Mouse (Mus musculus): ENCODE data around the gene Kdm4b.
A peak's percentile ranks its signal among the peaks of the same experiment; 100 is the strongest.

Gene Kdm4b

DNA sequence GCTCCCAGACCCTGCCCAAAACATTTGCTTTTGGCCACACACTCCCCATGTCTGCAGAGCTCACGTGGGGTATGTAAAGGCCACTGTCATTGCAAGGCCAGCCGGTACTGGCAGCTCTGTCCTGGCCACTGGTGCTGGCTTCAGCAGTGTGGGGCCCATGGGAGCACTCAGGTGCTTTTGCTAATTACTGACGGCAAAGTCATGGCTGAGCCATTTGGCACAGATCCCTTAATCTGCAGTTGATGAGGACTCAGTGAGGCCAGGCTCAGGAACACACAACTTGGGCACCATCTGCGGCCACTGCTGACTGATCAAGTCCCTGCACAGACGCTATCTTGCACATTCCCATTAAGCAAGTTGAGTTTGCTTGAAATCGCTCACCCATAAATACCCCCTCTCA is 59.0 kb downstream of the Kdm4b start:
- no peak for DNase-seq (ENCODE audit: low spot score)

DNA sequence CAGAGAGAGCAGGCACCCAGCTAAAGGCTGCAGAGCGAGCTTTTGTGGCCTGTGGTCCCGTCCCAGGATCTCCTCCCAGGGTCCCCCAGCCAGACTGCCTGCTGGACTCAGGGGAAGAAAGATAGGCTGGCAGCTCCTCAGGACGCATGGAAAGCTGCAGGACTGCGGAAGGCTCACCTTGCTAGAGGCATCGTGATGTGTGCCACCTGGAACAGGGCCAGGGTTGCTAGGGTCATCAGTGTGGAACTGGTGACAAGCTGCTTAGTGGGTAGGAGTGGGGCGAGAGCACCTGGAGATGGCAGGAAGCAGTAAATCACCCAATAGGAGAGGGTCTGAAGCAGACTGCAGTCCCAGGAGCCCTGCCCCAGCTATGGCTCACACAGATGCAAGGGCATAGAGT is 61.8 kb downstream of the Kdm4b start:
- no peak for DNase-seq (ENCODE audit: low spot score)

DNA sequence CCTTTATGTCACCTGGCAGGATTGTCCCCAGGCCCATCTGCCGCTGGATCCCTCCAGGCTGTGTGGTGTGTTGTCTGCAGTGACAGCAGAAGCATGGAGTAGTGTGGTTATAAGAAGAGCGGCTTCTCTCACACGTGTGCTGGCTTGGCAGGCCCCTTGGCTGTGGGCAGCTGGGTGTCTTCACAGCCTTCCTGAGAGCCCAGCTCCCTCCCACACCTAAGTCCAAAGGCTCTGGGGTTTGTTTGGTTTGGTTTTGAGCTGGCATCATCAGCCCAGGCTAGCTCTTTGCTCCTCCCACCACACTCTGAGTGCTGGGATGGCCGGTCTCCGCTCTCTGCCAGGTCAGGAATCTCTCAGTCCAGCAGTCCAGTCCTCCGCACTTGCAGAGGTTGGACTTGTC is 67.4 kb downstream of the Kdm4b start:
- no peak for DNase-seq (ENCODE audit: low spot score)

DNA sequence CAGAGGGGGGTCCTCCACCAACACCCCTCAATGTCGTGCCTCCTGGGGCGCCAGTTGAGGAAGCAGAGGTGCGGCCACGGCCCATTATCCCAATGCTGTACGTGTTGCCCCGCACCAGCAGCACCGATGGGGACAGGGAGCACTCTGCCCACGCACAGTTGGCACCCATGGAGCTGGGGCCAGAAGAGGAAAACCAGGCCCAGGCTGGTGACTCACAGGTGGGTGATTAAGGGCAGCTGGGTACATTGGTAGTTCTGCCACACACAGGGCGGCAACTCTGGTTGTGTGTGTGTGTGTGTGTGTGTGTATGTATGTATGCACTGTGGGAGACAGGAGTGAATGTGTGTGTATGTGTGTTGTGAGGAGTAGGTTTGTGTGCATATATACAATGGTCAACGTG is 68.0 kb downstream of the Kdm4b start:
- no peak for DNase-seq (ENCODE audit: low spot score)

DNA sequence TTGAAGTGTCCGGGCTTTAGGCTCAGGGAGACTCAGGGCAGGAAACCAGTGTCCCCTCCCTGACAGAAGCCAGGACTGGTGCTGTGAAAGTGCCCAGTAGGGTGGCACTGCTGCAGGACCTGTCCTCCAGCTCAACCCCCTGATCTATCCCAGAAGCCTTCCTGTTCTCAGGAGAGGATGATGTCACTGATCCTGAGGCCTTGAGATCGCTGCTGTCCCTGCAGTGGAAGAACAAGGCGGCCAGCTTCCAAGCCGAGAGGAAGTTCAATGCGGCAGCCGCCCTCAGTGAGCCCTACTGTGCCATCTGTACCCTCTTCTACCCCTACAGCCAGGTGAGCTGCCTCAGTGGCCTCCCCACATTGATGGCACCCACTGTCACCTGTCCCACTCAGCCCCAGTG is 70.2 kb downstream of the Kdm4b start:
- DNase-seq (ENCODE audit: low spot score), result no peak

DNA sequence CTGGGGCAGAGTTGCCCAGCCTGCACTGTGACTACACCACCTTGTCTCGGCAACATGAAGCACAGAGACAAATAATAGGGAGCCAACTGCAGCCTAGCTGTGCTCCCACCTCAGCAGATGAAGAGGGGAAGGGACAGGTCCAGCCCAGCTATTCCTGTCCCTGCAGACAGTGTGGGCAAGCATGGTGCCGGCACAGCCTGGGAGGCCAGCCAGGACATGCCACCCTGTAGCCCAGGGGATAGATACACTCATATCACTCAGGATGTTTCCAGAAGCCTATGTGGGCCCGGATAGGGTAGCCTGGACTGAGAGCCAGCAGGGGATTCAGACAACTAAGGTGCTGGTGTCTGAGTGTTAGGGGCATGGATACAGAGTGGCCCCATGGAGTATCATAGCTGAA is 74.4 kb downstream of the Kdm4b start:
- no peak for DNase-seq (ENCODE audit: low spot score)

DNA sequence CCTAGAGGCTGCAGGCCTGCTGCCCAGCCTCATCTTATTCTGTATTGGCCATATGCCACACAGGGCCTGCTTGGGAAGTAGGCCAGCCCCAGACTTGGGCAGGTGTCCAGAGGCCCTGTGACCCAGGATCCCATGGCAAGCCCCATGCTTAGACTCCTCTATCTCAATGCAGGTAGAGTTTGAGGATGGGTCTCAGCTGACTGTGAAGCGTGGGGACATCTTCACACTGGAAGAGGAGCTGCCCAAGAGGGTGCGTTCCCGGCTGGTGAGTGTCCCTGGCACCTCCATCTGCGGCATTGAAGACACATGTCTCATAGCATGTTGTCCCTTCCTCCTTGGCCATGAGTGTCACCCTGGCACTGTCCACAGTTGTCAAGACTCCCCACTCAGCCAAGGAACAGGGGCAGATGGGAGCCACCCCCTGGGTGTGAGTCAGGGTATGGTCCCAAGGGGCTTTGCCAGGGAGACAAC is 75.2 kb downstream of the Kdm4b start:
- no peak for DNase-seq (ENCODE audit: low spot score)

DNA sequence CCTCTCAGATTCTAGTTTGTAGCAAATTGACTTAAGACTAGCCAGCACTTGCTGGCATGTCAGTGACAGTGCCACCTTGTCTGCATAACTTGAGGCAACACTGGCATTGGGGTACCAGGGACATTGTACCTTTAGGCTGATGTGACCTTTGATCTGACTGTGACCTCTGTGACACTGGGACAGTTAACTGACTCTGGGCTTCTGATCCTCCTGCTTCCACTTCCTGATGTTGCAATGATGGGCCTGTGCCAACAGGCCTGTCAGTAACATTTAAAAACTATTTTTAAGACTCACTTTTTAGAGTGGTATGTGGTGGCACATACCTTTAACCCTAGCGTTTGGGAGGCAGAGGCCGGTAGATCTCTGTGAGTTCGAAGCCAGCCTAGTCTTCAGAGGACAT is 79.5 kb downstream of the Kdm4b start:
- DNase-seq (ENCODE audit: low spot score), result no peak

DNA sequence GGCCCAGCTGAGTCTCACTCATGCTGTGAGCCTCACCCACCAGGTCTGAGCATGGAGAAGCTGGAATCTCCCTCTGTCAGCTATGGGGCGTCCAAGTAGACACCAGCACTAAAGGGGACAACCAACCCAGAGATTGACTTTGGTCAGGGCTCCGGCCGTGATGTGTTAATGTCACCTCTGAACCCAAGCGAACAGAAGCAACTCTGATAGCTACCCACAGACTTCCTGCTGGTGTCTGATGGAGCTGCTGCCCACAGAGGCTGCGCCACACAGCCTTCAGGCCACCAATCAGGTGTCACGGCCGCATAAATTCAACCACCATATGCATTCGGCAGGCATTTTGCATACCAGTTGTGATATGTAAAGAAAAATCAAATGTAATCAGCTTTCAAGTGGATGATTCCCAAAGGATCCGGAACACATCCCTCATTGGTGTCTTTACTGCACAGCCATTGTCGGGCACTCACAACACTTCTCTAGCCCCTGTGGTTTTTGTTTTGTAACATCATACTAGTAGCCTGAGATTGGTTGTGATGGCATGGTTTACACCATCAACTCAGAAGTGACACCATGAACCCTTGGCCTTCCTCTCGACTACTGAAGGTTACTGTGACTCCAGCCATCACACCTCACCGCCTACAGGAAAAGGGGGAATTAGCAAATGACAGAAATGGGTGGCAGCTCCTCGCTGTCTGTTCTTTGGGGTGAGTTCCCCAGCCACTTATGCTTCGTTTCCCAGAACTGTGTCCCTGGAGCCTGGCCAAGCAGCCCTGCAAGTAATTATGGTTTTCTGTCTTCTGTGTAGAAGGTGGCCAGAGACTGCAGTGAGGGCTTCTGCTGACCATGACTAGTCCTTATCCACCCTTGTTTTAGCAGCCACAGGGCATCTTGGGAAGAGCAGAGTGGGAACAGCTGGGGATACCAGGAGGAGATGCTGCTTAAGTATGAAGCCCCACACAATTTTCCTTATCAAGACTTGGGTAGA is 80.3 kb downstream of the Kdm4b start:
- DNase-seq (ENCODE audit: low spot score), result no peak

DNA sequence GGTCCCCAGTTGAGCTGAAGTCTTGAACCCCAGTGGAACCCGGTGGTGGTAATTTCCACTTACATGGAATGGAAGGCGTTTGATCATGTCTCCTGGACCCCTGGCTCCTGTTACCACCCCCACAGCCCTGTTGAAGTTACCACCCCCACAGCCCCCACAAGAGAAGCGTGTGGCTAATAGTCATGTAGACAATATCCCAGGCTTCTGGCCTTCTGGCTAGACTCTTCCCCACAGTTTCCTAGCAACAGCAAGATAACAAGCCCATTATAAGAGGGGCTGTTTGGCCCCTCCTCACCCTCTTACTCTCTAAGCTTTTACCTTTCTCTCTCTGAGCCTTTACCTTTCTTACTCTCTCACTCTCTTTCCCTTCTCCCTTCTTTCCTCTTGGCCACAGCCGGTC is 81.0 kb downstream of the Kdm4b start:
- DNase-seq (ENCODE audit: low spot score), result no peak

DNA sequence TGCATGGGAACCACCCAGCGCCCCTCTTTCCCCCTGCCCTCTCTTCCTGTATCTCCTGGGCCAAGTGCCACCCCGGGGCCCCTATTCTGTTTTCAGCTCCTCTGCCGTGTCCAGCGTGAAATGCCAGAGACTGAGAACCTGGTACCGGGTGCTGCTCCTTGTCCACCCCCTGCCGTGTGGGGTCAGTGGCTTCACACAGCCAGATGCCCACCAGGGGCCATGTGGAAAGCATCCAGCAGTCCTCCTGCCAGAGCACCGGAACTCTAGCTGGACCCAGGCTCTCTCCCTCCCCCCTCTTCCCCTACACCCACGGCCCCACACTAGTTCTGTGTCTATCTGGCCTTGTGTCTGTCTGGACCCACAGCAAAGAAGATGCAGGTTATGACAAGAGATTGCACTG is 81.5 kb downstream of the Kdm4b start:
- no peak for DNase-seq (ENCODE audit: low spot score)

DNA sequence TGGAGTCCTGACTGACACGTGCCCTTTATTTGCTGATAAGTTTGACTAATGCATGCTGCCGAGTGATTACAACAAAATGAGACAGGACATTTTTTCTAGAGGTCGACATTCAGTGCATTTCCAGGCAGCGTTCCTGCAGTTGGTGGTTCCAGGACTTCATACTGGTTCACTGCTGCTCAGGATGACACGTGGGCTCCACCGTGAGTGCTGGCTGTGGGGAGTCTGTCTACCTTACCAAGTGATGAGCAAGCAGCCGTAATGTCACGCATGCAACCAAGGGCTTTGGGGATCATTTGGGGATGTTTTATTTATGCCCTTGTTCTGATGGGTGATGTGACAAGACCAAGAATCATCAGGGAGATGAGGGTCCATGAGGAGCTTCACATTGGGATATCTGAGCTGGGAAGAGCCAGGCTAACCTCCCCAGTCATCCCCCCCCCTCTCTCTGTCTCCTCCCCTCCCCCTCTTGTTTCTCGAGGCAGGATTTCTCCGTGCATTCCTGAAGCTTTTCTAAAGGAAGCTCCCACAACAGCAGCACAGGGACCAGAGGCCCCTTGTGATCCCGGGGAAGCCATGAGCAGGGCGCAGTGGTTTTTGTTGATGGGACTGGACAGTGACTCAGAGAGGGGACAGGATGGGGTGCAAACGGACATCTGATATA is 83.2 kb downstream of the Kdm4b start:
- DNase-seq (ENCODE audit: low spot score), result no peak

DNA sequence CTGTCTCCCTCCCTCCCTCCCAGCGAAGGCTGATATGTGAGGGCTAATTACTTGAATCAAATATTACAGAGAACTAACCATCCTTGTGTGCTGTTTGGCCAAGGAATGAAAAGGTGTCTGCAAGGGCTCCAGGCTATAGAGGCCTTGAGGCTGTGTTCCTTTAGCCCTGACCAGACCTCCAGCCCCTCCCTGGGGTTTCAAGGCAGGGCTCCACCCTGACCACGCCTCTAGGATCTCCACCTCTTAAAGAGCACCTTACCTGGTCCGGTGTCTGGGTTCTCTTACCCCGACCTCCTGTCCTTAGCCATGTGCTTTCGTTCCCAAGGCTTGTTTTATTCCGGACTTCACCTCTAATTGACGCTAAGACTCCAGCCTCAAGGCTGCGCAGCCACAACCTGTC is 83.9 kb downstream of the Kdm4b start:
- DNase-seq (ENCODE audit: low spot score), result no peak

DNA sequence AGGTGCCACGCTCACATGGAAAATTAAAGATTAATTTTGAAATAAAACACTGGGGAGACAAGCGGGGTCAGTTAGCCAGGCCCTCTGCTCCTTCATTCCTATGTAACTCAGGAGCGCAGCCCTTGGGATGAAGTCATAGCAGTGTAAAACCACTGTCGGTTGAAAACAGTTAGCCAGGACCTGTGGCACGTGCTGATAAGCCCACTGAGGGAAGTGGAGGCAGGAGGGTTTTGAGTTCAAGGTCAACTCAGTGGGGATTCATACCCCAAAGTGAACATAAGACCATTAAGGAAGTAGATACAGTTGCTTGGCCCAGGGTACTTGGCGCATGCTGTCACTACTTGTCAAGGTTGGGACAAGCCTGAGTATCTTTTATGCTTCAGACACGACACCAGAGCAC is 85.6 kb downstream of the Kdm4b start:
- no peak for DNase-seq (ENCODE audit: low spot score)

DNA sequence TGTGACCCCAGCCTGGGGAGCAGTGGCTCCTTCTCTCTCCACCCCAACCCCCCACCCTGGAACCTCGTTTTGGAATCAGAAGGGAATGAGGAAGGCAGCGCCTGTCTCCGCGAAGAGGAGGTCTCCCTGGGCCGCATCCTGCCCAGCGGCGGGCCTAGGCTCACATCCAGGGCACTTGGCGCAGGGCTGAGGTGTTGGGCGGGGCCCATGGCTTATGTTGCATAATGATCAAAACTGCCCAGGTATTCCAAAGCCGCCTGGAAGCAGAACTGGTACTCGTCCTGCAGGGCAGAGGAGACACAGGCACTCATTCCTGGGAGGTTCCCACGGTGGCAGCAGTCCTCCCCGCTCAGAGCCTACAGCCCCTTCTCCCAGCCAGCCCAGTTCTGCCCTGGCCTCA is 87.3 kb downstream of the Kdm4b start:
- DNase-seq (ENCODE audit: low spot score), result no peak

DNA sequence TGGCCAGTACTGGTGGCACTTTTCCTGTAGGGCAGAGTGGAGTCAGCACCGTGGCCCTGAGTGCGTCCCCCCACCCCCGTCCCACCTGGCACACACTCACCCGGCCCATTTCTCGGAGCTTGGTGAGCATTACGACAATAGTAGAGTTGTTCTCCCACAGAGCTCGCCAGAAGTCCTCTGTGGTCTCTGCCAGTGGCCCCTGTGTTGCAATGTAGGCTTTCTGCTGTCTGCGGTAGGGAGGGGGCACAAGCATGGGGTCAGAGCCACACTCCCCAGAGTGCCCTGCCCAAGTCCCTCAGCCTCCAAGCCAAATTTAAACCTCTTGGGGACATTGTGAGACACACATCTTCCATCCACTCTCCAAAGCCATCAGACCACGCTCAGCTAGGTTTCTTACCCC is 88.9 kb downstream of the Kdm4b start:
- no peak for DNase-seq (ENCODE audit: low spot score)

DNA sequence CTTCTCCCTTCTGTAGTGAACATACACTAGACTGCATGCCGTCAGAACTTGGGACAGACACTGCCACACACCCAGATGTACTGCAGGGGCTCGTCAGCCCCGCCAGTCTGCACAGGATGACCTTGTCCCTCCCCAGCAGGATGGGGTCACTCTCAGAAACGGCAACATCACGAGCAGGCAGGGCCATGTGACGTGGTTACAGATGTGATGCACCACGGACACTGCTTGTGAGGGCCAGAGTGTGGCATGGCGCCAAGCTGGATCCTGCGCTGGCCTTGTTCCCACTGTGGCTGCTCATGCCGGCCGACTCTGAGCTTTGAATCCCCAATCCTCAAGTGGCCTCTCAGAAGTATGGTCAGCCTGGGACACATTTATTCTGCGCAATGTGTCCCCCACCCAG is 92.4 kb downstream of the Kdm4b start:
- DNase-seq (ENCODE audit: low spot score), result peak; percentile 31

DNA sequence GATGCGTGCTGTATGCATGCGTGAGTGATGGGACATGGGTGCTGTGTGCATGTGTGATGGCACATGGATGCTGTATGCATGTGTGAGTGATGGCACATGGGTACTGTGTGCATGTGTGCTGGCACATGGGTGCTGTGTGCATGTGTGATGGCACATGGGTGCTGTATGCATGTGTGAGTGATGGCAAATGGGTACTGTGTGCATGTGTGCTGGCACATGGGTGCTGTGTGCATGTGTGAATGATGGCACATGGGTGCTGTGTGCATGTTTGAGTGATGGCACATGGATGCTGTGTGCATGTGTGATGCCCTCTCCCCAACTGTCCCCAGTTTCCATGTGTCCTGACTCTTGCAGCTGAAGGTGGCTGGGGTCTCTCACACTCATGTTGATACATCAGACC is 94.2 kb downstream of the Kdm4b start:
- no peak for DNase-seq (ENCODE audit: low spot score)

DNA sequence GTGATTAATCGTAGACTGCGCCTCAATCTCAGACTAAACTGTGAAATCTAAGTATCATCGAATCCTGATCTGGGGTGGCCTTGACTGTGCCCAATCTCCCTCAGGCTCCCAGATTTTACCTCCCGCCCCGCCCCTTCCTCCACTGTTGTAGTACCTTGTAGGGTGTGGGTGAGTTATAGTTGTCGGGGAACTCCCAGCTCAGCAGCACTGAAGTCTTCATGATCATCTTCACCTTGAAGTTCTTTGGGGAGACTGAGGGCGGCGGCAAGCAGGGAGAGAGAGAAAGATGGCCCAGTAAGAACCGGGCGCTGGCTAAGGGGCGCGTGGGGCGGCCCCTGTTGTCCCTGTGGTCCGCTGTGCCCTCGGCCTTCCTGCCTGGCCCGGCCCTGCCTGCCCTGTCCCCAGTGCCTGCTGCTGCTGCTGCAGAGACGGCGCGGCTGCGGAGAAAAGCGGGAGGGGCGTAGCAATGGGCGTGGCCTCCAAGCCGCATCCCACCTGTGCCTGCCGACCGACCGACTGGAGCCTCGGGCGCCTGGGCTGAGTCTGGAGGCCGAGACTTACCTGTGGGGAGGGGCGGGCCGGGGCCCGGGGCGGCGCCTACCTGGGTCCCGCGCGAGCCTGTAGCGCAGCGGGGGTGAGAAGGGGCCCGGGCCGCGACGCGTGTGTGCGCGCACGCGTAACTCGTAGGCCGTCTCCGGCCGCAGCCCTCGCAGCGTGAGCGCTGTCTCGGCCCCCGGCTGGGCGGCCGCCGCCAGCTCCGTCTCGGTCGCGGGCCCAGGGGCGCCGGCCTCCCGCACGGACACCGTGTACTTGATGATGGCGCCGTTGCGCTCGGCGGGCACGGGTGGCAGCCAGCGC is 99.1 kb downstream of the Kdm4b start:
- DNase-seq (ENCODE audit: low spot score), result peak; percentile 49

DNA sequence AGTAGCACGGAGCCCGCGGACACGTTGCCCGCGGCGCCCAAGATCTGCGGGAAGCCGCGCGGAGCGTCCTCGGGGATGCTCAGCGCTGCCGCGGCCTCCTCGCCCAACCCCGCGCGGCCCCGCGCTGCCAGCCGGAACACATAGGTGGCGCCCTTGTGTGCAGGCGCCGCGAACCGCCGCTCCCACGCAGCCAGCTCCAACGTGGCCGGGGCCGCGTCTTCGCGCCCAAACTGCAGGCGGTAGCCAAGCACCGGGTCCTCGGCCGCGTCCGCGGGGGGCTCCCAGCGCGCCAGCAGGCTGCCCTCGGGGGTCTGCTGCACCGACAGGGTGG is 99.7 kb downstream of the Kdm4b start:
- peak; percentile 81 for DNase-seq (ENCODE audit: low spot score)

DNA sequence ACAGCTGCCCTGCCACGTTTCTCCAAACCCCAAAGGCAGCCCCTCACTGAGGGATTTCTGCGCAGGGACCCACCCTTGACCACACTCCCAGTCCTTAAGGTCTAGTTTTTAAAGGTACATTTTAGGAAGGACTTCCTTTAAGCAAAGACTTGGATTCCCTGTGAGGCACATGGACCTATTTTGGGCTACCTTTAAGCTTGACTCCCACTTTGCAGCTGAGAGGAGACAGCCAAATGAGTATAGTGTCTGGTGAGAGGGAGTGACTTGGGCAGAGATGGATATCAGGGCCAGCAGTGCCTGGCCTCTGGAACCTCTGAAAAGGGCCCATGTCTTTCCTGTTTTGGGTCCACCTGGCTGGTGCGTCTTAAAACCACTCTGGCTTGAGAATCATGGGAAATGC is 100.1 kb downstream of the Kdm4b start:
- no peak for DNase-seq (ENCODE audit: low spot score)

DNA sequence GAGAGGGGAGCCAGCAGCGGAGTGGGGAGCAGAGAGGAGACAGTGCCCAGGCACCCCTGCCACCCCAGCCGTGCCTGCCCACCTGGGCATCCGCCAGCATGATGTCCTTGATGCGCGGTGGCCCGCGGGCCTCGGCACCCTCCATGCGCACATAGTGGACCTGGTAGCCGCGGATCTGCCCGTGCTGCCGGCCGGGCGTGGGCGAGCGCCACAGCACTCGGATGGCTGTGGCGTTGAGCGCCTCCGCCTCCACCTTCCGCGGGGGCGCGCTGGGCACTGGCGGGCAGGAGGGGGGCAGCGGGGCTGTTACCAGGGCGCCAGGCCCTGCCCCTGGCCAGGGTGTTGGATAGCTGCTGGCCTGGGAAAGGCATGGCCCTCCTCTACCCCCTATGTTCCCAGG is 102.0 kb downstream of the Kdm4b start:
- no peak for DNase-seq (ENCODE audit: low spot score)

DNA sequence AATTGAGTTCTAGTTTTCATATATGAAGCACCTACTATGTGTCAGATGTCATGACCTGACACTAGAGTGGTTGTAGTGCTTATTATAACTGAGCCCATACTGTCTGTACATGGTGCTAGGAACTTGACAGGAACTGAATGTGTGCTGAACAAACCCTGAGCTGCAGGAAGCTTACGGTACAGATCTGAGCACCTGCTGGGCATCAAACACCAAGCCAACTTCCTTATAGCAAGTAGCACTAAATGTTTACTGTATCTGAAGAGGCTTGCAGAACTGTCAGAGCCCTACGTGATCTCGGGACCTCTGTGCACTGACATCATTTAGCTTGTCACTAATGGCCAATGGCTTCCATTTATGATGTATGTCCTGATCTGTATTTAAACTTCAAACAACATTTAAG is 105.7 kb downstream of the Kdm4b start:
- DNase-seq (ENCODE audit: low spot score), result no peak
